Mouse (Mus musculus): ENCODE results near the gene Ap1ar.

The Ap1ar gene

DNA sequence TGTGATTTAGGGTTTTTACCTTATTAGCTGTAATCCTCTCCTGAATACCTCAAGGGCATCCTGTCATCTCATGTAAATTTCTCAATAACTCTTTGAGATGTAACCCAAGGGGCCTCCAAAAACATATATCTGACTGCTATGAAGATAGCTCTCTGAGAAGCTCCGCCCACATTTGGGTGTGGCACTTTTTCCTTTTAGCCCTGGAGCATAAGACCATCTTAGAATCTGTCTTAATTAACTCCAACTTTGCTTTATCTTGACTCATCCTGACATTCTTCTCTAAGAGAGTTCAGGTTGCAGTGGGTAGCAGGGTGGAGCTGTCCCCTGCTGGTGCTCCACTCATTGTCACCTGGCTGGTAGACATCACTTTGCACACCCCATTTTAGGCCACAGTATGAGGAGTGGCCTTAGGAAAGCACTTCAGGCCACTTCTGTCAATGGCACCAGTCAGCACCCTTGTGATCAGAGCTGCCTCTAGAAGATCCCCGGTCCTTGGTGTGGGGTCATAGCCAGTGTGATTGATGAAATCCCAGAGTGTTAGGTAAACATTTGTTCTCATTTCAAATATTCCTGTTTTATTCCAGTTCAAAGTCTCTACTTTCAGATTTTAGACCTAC, 6.1 kb upstream of the Ap1ar start:
- ATAC-seq (ENCODE audit: insufficient number of reproducible peaks, low FRiP score, low TSS enrichment), result no peak

DNA sequence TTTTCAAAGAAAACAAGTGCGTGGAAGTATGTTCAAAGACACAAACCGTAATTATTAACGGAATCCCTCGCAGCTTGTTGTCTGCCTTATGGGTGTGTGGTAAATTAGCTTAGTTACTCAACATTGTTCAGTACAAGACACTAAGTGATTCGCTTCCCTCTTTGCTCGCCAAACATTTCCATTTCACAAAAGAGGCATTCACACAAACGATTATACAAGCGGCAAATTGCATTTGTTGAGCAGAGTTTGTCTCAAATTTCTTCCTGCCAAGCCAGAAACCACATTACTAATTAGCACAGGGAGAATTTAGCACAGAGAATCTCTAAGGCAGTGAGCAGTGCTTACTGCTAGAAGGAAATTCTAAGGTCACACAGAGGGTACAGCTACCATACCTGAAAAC, 4.6 kb upstream of the Ap1ar start:
- ATAC-seq (ENCODE audit: insufficient number of reproducible peaks, low FRiP score, low TSS enrichment), result no peak

DNA sequence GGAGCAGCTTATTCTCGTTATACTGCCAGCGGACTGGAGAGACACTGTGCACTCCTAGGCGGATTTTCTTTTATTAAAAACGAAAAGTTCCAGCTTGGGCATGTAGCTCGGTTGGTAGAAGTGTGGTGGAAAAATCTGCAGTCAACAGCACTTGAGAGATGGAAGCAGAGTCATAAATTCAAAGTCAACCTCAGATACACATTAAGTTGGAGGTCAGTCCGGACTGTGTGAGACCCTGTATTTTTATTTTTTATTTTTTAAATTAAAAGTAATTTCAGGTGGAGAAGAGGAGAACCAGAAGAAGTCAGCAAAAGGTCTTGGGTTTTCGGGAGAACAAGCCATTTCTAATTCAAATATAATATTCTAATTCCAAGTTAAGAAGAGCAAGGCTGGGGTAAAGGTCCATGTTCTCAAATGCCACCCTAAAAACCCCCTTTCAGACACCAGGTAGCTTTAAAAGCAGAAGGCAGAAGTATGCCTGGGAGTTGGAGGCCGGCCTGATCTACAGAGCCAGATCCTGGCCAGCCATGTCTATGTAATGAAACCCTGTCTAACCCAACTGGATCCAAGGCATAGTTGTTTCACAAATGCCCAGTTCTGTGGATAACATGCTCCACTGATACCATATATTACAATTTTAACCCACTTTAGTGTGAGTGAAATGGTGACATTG, 785 bp upstream of the Ap1ar start:
- no peak for ATAC-seq (ENCODE audit: insufficient number of reproducible peaks, low FRiP score, low TSS enrichment)

DNA sequence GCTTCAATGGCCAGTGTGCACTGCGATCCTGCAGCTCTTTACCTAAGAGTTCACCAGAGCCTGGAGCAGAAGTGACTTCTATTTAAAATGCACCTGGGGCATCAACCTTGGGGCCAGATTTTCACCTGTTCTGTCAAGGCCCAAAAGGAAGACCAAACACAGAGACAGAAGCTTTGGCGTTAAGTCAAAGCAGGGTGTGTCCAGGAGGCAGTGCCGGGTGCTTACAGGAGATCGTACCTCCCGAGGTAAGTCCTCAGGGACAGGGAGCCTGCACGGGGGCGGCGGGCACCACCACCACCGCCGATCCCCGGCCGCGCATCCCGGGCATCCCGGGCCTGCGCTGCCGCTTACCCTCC, 547 bp downstream of the Ap1ar start:
- peak; percentile 42 for ATAC-seq (ENCODE audit: insufficient number of reproducible peaks, low FRiP score, low TSS enrichment)

DNA sequence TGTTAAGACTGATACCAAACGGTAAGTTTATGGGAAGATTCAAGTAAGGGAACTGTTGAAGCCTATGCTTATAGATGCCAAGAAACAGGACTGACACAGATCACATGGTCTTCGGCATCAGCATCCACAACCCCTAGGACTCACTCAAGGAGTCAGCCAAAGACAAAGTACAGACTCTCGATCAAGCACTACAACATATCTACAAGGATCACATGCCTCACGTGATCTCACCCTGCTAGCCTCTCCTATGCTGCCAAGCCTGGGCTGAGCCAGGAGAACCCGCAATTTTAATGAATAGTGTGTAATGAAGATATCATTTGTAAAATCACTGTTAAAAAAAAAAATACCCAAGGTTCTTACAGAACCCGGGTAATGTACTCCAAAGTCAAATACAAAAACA, 1.7 kb downstream of the Ap1ar start:
- ATAC-seq (ENCODE audit: insufficient number of reproducible peaks, low FRiP score, low TSS enrichment), result no peak

DNA sequence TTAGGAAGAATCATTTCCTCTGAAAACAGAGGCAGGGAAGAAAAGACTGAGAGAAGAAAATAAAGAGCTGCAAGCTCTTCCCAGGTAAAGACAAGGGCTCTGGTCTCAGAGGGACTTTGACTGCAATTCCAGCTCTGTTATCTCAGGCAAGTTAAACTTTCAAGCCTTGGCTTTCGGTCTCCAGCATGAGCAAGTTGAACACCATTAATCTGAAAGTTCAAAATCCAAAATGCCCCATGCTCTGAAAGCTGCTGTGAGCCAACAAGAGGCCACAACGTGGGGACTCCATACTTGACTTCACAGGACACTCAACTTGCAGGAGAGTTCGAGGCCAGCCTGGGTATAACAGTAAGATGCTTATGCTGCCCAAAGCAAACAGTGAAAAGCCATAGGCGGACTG, 3.3 kb downstream of the Ap1ar start:
- ATAC-seq (ENCODE audit: insufficient number of reproducible peaks, low FRiP score, low TSS enrichment), result no peak

DNA sequence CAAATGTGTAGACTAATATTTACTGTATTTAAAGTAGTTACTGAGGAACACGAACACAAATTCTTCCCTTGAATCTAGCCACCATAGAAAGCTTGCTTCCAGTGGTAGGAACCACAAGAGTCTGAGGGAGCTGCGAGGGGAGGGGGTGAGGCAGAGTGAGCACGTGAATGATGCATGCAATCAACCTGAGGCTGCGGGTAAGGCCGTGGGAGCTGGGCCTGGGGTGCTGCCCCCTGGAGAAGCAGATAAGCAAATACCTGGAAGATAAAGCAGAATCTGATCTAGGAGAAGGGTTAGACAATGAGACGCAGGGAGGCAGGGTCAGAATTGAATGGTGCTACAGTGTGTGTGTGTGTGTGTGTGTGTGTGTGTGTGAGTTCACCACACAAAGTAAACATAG, 6.2 kb downstream of the Ap1ar start:
- no peak for ATAC-seq (ENCODE audit: insufficient number of reproducible peaks, low FRiP score, low TSS enrichment)

DNA sequence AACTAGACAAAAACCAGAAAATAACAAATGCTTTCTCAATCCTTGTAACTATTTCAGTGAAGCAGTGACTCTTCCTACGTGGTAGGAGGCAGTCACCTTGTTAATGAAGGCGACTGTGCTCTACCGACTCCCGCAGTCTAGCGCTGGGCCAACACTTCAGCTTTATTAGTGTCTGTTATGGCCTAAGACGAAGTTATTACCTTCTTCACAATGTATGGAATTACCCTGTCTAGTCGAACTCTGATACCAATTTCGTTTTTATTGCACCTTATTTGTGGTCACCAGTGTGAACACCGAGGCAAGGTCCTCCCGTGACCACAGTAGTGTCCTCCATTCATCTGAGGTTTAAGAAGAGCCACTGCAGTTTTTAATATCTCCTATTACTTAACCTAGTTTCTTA, 7.1 kb downstream of the Ap1ar start:
- ATAC-seq (ENCODE audit: insufficient number of reproducible peaks, low FRiP score, low TSS enrichment), result no peak

DNA sequence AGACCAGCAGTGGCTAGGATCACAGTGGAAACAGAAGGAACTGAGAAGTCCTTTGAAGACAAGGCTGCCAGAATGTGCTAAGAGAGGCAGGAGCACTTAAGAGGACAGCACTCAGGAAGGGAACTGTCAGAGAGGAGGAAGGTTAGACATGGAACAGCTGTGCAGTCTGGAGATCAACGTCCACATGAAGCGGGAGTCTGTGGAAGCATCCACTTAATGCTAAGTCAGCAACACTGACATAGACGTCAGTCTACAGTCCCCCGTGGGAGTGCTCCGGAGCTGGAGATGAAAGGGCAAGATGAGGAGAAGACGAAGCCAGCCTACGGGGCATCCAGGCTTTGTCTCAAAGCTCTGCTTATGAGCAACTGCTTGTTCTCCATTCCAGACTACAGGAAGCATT, 10.2 kb downstream of the Ap1ar start:
- ATAC-seq (ENCODE audit: insufficient number of reproducible peaks, low FRiP score, low TSS enrichment), result no peak

DNA sequence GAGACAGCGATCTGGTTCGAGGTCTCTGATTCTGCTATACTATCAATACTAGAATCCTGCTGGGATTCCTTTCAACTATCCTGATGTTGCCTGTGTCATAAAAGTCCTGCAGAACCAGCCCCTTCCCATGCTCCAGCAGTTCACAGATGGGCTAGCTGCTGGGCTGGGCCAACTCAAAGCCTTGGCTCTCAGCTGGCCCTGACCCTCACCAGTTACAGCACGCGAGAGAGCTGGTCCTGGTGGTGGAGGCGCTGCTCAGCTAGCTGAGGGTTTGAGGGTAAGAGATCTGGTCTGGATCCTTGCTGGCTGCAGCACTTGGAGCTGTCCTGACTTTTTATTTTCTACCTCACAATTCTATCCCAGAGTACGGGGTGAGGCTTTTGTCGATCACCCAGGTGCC, 10.8 kb downstream of the Ap1ar start:
- no peak for ATAC-seq (ENCODE audit: insufficient number of reproducible peaks, low FRiP score, low TSS enrichment)

DNA sequence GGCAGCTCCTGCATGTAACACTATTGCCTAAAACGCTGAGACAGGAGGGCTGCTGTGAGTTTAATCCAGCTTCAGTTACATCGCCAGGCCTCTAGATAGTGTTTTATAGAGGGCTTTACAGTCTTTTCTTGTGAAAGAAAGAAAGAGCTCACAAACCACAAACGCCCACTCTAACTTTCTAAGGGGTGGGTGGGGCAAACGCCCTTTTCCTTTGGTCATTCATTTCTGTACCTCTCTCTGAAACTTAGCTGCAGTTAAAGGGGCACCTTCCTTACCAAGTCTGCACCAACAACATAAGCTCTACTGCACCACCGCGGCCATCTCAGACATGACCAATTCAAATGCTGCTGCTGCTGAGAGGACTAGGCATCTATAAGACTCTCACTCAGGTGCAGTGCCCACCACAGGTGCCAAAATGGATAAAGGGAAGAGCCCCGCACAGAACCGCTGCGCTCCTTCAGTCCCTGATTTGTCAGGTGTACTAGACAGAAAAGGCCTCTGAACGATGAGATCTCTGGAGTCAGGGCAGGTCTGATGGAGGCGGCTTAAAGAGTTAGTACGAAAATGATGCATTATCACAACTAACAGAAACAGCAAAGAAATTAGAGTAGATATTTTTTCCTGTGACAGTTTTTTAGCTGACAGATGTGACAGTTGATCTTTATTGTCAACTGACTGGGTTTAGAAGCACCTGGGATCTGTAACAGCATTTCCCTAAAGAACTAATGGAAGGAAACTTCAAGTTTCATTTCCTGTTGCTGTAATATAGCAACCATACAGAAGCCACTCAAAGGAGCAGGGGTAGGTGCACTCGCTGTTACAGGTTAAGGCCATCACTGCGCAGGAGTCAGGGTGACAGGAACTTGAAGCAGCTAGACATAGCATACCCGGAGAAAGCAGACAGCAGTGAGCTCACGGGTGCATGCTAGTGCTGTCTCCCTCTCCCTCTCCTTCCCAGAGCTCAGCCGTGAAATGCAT, 13.1 kb downstream of the Ap1ar start:
- no peak for ATAC-seq (ENCODE audit: insufficient number of reproducible peaks, low FRiP score, low TSS enrichment)

DNA sequence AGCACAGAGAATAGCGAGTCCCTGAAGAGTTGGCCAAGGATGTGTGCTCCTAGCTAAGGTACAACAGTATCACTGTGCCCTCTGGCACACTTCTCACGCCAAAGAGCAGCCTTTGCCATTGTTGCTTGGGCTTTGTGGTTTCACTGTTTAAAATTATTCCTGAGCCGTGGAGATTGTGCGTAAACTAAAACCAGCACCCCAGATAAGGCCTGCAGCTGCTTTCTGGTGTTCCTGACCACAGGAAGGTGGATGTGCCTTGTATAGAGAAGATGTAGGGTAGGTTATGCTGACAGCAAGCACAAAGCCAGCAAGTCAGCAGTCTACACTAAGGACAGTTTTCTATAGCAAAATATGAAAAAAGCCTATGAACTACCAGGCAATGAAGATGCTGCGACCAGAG, 16.1 kb downstream of the Ap1ar start:
- no peak for ATAC-seq (ENCODE audit: insufficient number of reproducible peaks, low FRiP score, low TSS enrichment)

DNA sequence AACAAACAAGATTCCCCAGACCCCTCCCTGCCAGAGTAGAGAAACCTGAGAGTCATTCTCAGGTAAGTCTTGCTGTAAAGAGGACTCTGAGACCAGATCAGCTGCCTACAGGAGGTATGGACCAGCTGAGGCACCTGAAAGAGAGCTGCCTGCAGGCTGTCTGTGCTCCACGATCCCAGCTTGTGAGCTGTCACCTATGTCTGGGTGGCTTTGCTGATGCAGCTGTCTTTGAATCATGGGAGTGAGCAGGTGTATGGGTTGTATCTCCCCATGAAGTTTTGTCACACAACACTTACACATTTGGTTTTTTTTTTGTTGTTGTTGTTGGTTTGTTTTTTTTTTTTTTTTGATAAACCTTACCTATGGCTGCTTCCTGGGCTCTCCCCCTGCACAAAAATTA, 16.9 kb downstream of the Ap1ar start:
- no peak for ATAC-seq (ENCODE audit: insufficient number of reproducible peaks, low FRiP score, low TSS enrichment)

DNA sequence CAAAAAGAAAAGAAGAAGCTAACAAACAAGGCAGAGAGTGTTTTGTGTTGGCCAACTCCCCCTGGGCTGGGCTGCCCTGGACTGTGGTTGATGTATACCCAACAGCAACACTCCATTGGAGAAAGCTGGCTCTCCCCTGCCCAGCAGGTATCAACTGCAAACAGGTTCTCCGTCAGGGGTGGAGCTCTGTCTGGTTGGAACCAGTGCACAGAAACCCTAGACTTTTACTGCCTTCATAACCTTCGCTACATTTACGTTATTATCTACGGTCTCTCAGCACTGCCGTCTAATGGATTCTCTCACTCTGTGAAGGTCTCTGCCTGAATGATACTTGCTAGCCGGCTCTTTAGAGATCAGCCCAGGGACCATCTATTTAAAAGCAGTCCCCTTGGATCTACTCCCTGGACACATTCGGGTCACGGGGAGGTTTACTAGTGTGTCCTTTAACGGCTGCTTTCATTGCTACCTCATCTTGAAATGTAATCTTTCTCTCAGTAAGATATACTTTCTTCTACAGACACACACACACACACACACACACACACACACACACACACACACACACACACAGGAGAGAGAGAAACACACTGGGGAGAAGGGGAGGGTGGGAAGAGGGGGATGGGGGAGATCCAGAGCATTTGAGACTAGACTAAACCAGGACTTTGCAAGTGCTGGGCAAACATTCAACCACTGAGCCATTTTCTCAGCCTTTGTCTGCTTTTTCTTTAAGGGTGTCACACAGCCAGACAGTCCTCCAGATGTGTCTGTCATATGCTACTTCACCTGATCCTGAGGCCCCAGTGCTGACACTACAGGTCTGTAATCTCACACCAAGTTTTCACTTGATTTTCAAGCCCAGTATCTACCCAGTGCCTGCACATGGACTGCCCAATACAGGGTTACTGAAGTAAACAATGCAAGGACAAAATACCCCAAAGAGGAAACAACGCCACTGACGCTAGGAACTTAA, 18.3 kb downstream of the Ap1ar start:
- no peak for ATAC-seq (ENCODE audit: insufficient number of reproducible peaks, low FRiP score, low TSS enrichment)

DNA sequence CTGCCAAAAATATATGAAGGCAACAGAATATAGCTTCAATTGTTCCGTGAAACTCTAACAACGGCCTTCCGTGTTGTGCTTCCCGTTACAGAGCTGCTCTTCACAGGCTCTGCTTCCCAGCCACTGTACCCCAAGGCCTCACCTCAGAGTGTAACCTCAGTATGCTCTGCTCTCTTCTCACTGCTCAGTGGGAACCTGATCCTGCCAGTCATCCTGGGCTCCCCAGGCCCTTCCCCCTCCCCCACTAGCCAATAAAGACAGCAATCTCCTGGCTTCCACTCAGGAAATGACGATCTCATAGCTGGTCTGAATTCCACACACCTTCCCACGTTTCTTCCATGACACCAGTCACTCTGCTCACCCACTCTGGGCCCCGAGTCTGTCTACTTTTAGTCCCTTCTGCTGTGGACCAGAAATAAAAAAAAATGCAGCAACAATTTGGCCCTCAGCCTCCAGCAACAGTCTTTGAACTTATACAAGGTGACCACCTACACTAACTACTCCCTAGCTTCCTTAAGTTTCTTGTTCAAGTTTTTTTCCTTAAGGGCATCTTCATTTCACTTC, 20.1 kb downstream of the Ap1ar start:
- no peak for ATAC-seq (ENCODE audit: insufficient number of reproducible peaks, low FRiP score, low TSS enrichment)

DNA sequence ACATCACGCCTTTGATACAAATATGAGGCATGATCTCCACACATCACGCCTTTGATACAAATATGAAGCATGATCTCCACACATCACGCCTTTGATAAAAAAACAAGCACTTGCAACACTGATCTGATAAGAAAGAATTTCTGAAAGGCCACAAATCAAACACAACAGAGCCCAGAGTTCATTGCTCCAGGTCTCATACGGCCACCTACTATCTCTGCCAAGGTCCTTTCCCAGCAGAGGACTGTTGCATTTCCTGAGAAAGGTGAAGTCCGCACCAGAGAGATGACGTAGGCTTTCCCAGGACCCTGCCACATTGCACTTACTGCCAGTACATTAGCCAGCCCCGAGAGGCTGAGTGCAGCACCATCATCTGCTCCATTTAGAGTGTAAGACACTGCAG, 28.2 kb downstream of the Ap1ar start:
- no peak for ATAC-seq (ENCODE audit: insufficient number of reproducible peaks, low FRiP score, low TSS enrichment)

DNA sequence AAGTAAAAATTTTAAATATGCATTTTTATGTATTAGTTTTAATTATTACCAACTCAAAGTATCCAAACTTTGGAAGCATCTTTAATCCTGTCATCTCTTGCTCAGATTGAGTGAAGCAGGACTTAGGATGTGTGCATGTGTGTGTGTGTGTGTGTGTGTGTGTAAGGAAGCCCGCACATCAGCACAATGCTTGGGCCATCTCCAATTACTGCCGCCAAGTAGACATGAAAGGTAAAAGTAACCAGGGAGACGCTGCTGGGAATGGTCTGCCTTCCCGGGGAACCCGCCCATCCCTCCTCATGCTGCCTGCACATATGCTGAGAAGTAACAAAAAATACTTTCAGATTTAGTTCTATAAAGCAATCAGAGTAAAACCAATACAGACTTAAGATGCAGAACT, 29.5 kb downstream of the Ap1ar start:
- ATAC-seq (ENCODE audit: insufficient number of reproducible peaks, low FRiP score, low TSS enrichment), result no peak

DNA sequence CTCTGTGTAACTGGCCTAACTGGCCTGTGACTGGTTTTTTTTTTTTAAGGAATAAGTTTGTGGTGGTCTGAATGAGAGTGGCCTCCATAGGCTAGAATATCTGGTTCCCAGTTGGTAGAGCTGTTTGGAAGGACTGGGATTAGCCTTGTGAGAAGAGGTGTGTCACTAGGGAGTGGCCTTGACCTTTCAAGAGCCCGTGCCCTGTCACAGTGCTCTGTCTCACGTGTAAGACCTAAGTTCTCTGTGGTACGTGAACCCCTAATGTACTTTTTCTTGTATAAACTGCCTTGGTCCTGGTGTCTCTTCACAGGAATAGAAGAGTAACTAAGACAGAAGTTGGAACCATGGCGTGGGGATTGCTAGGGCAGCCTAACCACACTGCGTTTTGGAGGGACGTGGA, 31.3 kb downstream of the Ap1ar start:
- ATAC-seq (ENCODE audit: insufficient number of reproducible peaks, low FRiP score, low TSS enrichment), result no peak

DNA sequence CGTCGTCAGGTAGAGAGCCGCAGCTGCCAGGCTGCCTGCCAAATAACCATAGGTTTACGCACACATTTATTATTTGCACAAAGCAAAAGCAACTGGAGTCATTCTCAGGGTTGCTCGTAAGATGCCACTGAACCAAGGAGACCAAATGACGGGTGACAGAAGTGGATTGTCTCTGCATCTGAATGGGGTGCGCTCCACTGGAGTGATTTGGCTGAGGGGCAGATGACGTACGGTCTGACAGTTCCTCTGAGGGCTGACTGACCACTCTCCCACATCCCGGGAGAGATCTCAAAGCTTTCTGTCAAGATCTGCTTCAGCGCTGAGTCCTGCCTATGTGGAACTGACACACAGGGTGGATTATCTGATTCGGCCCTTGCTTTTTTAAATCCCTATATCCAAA, 32.3 kb downstream of the Ap1ar start:
- ATAC-seq (ENCODE audit: insufficient number of reproducible peaks, low FRiP score, low TSS enrichment), result no peak

DNA sequence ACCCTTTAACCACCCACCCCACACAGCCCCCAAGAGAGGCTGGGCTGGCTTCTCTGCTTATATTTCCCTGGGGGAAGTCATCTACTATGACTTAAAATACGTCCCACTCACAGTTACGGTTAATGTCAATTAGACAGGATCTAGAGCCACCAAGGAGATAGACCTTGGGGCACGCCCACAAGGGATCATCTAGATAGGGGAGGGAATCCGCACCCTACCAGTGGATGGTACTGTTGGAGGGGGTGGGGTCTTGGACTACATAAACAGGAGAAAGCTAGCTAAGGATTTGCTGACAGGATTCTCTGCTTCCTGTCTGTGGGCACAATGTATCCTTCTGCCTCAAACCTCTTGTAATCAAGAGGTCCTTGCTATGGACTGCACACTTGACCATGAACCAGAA, 32.9 kb downstream of the Ap1ar start:
- no peak for ATAC-seq (ENCODE audit: insufficient number of reproducible peaks, low FRiP score, low TSS enrichment)
